Mouse (Mus musculus) layer of hippocampus, adult 11-12 months (tissue): Measurements from ENCODE around the gene Top2a.
A peak's percentile ranks its signal among the peaks of the same experiment; 100 is the strongest.

Source experiments
- DNase-seq: peaks from one replicate; pipeline ENCODE4 v3.0.0; 2022; ENCODE audit warnings: low spot score

Top2a gene

DNA sequence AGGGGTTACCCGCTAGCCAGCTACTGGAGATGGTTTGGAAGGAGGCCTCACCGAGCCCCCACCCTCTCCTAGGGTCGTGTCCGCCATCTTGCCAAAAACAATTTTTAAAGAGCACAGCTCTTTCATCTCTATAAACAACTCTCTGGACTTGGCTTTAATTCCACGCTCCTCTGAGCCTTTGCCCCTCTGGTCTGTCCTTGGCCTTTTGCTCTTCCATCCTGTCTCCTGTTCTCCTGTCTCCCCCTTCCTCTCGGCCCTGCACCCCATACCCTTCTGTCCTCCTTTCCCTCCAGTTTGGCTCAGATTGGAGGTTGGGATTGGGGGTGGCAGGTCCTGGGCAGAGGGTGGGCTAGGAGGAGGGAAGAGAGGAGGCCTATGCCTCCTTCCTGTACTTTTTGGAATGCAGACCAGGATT lies 59.8 kb downstream of the Top2a start:
- no peak for DNase-seq

DNA sequence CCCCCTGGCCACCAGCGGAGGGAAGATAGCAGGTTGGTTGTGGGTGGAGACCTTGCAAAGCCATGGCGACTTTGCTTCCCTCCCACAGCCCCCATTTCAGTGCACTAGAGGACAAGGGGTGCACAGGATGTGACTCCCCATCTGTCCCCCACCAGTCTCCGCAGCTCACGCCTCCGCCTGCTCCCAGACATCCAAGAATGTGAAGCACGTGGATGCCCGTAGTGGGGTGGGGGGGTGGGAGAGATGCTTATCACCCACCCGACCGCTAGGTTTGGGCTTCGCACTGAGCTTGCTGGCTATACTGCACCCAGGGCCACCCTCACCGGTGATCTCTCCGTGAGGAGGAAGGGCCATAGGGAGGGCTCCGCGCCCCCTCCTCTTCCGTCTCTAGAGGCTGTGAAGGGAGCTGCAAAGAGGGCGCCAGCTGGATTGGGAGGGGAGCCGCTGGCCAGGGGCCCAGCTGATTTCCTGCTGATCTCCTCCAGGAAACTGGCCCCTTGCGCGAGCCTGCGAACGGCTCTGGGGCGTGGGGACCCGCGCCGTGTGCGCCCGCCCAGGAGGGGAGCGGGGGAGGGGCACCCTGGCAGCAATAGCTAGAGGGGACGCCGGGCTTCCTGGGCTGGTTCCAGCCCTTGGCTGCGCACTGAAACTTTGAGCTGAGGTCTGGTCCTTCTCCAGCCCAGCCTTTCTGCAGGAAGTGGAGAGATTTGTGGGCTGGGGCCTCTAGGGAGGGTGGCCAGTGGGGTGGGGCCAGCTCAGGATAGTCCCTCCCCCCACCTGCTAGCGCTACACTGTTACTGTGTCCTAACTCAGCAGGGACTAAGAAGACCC lies 60.6 kb downstream of the Top2a start:
- no peak for DNase-seq

DNA sequence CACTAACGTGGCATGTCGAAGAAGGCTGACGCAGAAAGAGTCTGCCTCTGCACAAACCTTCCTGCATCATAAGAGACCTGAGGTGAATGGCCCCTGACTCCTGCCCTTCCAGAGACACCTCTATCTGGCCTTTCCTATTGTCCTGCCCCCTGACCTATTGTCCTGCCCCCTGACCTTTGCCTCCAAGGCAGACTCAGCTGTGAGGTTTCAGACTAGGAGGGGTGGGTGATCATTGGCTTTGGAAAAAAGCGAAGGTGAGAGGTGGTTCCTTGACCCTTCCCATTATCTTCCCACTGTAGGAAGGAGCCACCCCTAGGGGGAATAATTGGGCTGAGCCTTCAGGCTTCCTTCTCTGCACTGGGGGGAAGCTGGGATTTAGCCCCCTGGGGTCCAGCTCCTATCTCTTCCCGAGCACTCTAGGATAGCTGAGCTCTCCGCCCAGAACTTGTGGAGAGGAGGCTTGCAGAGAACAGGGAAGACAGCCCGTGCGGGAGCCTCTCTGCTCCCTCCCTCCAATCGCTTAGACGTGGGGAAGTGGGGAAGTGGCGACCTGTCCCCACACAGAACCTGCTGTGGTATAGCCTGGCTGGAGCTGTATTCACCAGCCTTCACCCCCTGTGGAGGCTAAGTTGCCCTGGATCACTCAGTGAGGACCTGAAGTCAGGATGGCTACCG lies 61.4 kb downstream of the Top2a start:
- DNase-seq, result no peak

GRCm38 (mm10) chr11:98961766-98962165 lies 62.2 kb downstream of the Top2a start:
- no peak for DNase-seq

GRCm38 (mm10) chr11:98961051-98961592 lies 62.9 kb downstream of the Top2a start:
- no peak for DNase-seq

DNA sequence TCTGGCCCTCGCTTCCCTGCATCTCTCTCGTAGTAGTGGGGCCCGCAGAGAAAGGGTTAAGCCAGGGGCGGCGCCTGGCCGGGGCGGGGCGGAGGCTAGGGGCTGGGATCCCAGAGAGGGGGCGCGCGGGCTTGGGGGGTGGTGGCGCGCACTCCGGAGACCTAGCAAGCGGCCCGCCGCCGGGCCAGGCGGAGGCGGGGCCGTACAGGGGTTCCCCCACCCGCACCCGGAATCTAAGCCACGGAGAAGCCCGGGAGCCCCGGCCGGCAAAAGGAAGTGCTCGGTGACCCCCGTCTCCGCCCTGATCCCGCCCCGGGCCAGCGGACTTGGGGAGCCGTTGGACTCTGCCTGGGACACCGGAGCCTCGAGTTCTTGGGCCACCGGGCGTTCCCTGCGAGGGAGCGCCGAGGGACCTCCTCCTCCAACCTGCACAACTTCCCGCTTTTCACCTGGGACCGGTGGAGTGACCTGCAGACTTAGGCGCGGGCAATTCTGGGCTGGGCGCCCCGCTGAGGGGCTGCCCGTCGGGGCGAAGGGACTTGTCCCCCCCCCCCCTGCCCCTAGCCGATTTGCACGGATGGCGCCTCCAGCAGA lies 63.6 kb downstream of the Top2a start:
- DNase-seq, result no peak

DNA sequence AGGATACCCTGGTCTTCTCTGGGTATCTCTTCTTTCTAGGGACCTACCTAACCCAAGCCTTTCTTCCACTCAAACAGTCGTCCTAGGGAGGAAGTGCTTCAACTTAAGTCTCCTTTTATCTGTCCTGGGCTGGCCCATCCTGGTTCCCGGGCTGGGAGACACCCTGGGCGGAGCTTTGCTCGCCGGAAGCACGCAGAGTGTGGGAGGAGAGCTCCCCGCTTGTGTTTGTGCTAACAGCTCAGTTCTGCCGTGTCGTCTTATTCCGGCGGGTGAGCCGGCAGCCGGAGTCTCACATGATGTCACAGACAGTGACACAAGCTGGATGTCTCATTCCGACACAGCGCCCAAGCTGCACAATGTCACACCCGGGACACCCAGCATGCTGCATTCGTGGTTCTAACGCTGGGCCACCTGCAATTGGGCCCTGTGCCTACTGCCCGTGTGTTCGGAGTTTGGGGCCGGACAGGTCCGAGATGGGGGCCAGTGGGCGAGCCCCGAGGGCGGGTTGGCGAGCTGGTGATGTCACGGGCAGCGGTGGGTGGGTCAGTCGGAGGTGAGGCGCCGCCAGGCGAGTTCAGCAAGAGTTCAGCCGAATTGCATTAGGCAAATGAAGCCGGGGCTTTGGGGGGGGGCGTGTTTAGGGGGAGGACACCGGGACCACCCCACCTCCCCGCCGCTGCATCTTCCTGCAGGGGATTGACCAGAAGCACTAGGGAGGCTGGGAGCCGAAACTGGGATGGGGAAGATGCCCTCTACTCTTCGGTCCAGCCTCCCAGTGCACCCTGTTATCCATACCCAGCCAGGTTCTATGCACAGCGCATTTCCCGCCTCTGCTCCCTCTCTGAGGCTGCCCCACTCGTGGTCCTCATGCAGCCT lies 64.3 kb downstream of the Top2a start:
- no peak for DNase-seq

DNA sequence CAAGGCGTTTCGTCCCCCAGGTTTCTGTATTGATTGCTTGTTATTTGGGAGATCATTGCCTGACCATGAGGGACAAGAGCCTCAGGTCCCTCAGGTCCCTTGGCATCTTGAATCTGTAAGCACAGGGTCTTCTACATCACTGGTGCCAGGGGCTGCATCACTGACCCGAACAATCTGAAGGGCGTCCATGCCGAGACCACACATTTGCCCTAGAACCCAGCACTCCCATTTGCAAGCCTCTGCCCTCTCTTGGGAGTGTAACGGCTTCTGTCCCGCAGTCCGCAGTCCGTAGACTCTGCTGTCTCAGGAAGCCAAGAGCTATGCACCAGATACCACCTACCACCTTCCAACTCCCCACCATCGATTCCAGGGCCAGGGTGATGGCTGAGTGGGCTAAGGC lies 67.6 kb downstream of the Top2a start:
- DNase-seq, result no peak

GRCm38 (mm10) chr11:98955707-98956235 lies 68.2 kb downstream of the Top2a start:
- no peak for DNase-seq

GRCm38 (mm10) chr11:98954801-98955706 lies 68.9 kb downstream of the Top2a start:
- DNase-seq, result no peak

DNA sequence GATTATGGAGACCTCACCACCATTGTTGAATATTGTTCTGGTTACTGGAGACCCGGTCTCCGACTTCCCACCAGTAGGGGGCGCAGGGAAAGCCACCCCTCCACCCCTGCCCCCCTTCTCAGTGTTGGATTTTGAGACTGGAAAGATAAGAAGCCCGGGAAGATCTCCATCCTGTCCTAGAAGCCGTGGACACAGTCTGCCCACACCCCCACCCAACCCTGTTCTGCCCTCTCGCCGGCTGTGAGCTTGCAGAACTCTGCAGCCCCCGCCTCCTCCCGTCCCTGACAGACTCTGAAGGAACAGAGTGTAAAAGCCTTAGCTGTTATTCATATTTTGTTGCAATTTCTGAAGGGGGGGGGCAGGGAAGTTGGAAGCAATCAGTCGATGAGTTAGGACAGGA lies 69.6 kb downstream of the Top2a start:
- DNase-seq, result peak; percentile 58

DNA sequence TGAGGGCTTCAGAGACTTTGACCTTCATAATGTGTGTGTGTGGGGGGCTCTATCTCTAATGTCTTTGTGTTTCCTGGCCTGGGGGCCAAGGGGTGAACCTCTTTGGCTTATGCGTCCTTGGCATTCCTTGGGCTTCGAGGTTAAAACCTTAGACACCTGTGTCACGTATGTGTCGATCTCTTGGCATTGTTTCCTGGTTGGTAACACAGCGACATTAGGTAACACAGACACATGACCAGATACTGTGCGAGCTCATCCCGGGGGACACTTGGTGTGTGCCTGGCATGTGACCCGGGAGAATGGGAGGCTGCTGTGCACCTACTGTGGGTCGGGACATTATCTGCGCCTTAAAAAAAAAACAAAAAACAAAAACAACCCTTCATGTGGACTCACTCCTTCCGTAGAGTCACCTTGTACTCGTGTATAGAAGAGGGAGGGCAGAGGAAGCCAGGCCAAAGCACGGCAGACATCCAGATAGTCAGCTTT lies 70.1 kb downstream of the Top2a start:
- no peak for DNase-seq

DNA sequence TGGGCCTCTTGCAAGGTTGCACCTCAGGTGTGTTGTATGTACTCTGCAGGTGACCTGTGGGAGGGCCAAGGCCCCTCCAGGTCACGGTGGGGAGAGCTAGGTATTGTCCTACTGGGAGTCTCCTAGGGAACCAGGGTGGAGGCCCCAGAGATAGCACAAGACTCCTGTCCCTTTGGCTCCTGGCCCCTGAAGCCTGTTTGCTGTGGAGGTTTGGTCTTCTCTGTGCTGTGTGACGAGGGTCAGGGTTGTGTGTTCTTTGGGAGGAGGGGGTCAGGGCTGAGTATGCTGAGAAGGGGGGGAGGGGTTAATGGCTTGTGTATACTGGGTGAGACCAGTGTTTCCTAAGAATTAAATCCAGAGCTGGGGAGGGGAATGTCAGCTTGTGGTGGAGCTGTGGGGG lies 70.6 kb downstream of the Top2a start:
- DNase-seq, result no peak

DNA sequence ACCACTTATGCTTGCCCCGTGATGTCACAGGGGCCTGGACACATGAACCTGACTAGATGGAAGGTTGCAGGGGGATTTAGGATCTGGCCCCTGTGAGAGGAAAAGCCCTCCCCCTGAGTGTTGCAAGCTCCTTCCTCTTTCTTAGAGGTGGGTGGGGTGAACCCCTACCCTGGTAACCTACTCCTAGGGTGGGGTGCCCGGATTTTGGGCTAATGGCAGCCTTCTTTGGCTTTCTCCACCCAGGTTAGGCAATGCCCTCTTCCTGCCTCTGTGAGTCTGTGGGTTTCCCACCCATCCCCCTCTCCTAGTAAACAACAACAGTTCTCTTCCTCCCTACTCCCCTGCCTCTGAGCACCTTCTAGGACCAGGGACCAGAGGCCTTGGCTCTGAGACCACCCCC lies 71.3 kb downstream of the Top2a start:
- no peak for DNase-seq

DNA sequence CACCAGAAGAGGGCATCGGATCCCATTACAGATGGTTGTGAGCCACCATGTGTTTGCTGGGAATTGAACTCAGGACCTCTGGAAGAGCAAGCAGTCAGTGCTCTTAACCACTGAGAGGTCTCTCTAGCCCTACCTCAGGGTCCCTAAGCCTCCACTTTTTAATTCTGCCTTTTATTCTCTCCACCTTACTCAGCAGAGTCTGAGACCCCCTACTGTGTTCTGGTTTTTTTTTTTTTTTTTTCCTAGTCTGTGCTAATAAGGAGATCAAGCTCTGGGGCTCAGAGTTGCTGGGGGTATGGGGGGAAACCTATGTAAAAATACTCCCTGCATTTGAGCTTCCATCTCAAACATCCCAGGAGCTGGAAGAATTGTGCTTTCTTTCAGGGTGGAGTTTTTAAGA lies 71.9 kb downstream of the Top2a start:
- no peak for DNase-seq

GRCm38 (mm10) chr11:98951026-98951906 lies 72.7 kb downstream of the Top2a start:
- DNase-seq, result peak; percentile 55

GRCm38 (mm10) chr11:98950484-98950883 lies 73.5 kb downstream of the Top2a start:
- no peak for DNase-seq

DNA sequence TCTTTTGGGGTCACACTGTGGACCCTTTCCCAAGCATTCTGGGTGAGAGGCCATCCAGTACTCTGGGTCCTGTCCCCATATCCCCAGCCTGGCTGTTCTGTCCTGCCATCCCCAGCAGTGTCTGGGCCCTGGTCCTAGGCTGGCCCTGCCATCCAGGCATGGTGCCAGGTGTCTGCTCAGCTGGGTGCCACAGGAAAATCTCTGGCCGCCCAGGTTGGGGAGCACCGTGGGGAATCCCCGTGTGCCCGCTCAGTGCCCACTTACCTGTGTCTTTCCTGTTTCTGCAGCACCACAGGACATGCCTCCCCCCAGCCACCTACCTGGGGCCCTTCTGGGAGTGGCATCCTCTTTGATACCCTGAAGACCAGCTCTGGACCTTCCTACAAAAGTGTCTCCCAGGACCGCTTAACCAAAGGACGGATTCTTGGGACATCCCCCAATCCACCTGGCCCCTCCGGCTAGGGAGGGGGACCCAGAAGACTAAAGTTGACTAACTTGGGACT lies 74.0 kb downstream of the Top2a start:
- DNase-seq, result no peak
